Mouse (Mus musculus) spleen, adult 2 months (tissue): ENCODE measurements around the gene Dpp10.

Experiments
- CTCF ChIP-seq: fragments of 200-500 bp; IDR thresholded peaks from 2 replicates; pipeline ENCODE4 v1.5.1; 2011; ENCODE audit warnings: mild to moderate bottlenecking, inconsistent platforms; ENCODE audit not compliant: insufficient read depth, insufficient read length, insufficient replicate concordance; ENCODE audit errors: extremely low read depth
- POLR2A ChIP-seq: fragments of 200-500 bp; IDR thresholded peaks from 2 replicates; pipeline ENCODE4 v1.6.1; 2011; ENCODE audit warnings: low read depth, low read length, inconsistent platforms

GRCm38 (mm10) chr1:123628268-123628667 lies 417.1 kb downstream of the Dpp10 start:
- TF ChIP-seq CTCF (no peak), POLR2A (no peak)
